Mouse (Mus musculus): ENCODE data around the gene Gcc1.
A peak's percentile ranks its signal among the peaks of the same experiment; 100 is the strongest.

The Gcc1 gene

DNA sequence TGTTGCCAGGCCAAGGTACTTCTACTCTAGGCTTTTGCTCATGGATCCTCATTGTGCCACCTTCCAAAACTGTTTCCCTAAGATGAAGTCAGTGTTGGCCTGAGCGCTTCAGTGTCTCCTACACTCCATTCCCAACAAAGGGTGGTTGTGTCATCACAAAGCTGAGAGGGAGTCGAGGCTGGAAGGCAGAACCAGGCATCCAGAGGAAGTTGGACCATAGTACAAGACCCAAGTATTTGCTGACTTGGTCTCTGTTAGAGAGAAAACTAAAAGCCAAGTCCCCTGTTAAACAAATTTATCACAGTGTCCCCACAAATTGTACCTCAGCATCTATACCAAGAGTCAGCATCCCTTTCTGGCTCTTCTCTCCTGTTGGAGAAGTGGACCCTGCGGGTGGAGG lies at the start of gene Gcc1:
Gcc1 (minus strand) TSS at position 101 of the 400 bp plus-strand sequence.
- DNase-seq (ENCODE audit: extremely low read depth, insufficient read length, low spot score): no peak

DNA sequence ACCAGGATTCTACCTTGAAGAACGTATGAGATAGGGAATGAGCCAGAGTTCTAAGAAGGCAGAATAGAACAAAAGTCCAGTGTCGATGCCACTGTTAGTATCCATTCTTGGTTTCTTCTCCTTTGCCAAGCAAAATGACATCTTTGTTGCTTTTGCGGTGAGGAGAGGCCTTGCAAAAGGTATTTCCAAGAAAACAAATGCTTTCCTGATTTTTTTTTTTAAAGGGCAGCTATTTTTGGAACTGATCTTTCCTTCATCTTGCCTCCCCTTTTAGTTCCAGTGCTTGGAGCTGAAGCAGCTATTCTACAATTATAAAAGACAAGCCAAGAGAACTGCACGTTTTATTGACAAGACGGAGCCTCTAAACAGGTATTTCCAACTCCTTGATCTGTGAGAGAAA lies 46.6 kb upstream of the Gcc1 start, which contains the start of gene Snd1:
Snd1 (plus strand) TSS at position 301 of the 400 bp plus-strand sequence.
- no peak for DNase-seq (ENCODE audit: extremely low read depth, insufficient read length, low spot score)

DNA sequence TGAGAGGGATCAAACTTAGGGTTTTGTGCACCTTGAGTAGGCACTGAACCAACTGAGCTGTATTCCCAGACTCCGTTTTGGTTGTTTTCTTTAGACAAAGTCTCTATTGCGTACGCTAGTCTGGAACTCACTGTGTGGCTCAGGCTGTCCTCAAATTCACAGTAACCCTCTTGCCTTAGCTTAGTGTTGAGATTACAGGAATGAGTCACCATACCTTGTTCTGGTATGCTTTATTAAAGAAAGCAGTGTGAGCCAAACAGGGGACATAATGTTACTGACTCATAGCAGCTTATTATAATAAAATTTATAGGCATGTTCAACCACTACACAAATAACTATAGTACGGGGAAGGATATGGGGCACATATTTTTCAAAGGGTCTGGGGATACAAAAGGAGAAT lies 46.0 kb upstream of the Gcc1 start:
- DNase-seq (ENCODE audit: extremely low read depth, insufficient read length, low spot score): peak; percentile 31

DNA sequence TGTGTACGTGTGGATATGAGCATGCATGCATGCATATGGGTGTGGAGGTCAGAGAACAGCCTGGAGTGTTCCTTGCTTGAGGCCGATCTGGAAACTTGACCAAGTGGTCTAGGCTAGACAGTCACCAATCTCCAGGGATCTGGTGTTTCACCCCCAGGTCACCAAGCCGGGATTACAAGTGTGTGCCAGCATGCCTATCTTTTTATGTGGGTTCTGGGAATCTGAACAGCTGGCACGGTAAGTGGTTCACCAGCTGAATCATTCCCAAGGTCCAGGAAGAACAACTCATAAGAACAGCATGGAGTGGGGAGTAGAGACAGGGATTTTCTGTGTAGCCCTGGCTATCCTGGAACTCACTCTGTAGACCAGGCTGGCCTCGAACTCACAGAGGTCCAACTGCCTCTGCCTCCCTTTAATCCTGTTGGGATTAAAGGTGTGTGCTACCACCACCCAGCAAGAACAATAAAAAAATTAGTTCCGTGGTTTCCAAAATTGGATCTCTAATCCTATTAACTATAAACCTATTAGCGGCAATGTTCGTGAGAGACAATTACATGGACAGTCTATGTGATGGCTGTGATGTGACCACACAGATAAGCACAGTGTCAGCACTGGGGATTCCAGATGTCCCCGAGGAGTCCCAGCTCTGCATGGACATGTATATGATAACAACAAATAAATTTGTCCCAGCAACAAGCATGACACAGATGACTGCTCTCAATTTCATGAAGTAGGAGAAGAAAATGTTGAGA lies 43.3 kb upstream of the Gcc1 start:
- peak; percentile 46 for DNase-seq (ENCODE audit: extremely low read depth, insufficient read length, low spot score)

DNA sequence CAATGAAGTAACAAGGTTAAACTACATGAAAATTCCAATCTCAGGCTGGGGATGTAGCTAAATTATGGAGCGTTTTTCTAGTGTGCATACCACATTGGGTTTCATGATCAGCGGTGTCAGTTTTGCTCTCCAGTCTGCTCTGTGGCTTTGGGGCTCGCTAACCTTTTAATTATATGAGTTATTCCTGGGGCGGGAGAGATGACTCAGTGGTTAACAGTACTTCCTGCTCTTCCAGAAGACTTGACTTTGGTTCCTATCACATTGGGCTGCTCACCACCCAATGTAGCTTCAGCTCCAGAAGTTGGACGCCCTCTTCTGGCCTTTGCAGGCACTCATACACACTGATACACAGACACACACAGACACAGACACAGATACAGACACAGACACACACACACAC lies 42.4 kb upstream of the Gcc1 start:
- peak; percentile 28 for DNase-seq (ENCODE audit: extremely low read depth, insufficient read length, low spot score)

DNA sequence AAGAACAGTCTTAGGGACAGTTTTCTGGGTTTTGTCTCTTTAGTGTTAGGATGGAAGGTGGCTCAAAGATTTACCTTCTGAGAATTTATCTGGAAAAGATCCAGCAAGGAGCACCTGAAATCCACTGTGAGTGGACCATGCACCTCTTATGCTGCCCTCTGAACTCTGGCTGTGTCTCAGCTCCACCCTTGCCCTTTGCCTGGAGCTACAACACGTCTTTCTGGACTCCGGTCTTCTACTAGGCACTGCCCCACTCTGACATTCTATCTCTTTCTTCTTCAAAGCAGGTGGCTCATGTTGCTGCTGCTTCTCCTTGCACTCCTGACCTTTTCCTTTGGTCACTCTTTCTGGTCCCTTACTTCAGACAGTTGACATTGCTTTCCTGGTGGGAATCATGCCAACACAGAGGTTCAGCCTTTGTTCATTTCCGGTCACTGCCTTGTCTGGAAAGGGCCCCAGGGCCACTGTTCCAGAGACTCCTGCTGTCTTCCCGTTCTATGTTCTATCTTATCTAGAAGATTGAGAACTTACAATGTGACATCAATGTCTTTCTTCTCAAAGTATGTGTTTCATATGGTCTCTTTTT lies 41.9 kb upstream of the Gcc1 start:
- no peak for DNase-seq (ENCODE audit: extremely low read depth, insufficient read length, low spot score)

DNA sequence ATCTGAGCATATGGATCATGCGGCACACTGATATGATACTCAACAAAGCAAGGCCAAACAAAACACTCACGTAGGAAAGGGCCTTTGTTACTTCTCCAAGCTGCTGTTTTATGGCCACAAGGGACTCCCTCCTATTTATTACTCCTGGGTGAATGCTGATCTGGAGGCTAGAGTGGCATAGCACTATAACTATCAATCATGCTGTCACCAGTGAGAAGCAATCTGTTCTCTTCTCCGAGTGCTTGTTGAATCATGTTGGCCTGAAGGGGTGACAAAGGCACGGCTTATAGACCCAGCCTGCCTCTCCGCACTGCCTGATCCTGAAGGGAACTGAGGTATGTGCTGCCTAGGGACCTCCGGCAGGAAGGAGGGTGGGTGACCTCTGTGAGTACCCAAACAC lies 36.4 kb upstream of the Gcc1 start:
- DNase-seq (ENCODE audit: extremely low read depth, insufficient read length, low spot score): no peak

DNA sequence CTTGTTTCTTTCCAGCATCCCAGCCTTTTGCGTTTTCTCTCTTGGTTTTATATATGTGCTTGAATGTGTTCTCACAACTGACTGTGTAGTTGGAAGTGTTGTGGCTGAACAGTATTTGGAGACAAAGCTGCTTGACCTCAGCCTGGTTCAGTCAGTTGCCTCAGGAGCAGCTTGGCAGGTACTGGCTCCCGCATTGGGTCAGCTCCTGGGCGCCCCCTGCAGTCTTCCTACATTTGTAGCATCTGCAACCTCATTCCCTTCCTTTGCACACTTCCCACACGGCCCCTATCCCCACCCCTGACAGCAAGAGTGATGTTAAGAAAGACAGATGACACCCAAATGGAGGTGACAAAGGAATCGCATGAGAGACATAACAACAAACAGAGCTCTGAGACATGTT lies 32.3 kb upstream of the Gcc1 start:
- DNase-seq (ENCODE audit: extremely low read depth, insufficient read length, low spot score): no peak

DNA sequence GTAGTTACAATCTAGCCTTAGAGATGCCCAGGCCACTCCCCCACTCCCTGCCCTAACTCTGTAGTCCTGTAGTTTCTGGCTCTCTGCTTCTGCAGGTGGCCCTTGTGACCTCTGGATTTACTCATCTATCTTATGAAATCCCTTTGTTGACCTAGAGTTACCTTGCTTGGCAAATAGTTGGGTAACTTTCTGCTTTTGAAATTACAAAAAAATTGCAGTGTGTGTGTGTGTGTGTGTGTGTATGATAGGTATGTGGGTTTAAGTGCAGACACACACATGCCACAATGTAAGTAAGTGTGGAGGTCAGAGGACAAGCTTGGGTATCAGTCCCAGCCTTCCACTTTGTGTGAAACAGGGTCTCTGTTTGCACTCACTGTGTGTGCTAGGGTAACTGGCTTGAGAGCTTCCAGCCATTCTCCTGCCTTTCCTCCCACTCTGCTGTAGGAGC lies 31.1 kb upstream of the Gcc1 start:
- DNase-seq (ENCODE audit: extremely low read depth, insufficient read length, low spot score): no peak

DNA sequence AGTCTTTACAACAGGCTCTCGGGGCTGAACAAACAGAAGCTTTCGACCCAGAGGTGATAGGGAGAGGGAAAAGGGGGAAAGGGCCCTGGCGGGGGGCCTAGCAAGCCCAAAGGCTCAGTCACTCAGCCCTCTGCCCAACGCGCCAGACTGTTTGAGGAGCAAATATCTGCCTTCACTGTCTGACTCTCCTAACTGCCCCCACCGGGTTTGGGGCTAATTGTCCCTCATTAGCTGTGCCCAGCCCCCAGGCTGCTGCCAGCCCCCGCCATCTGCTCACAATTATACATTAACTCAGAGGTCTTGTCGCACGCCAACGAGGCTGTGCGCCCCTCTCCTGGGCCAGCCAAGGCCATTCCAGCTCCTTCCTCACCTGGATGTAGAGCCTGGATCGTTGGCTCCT lies 22.8 kb upstream of the Gcc1 start:
- DNase-seq (ENCODE audit: extremely low read depth, insufficient read length, low spot score): no peak

DNA sequence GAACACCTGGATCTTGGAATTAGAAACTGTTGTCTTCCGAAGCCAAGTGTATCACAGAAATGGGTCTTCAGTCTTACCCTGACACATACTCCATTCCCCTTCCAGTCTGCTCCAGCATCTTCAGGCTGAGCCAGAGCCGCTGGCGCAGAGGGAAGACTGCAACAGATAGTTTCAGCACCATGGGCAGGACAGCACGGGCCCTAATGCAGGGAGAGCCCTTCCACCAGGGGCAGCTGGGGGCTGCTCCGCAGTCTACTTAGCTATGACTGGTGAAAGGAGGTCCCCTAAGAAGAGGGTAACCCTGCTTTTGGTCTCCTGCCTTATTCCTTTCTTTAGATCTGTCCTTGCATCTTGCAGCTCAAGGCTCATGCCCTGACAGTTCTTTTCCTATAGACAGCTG lies 22.3 kb upstream of the Gcc1 start:
- no peak for DNase-seq (ENCODE audit: extremely low read depth, insufficient read length, low spot score)

DNA sequence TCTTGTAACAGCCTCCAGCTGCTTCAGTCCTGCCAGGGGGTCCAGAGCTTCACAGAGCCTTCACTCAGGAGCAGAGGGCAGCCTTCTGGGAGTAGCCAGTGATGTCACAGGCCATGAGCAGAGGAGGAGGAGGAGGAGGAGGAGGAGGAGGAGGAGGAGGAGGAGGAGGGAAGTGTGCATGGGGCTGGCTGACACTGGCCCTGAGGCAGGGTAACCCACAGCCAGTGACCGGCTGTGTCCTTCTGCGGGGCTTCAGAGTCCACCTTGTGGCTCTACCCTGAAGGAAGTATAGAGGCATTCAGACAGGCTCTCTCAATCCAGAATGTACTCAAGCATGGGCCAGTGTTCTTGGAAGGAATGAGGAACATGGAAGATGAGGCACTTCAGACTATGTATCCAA lies 21.1 kb upstream of the Gcc1 start, which contains the start of gene Pax4:
Pax4 (minus strand) TSS at position 101 of the 400 bp plus-strand sequence.
- no peak for DNase-seq (ENCODE audit: extremely low read depth, insufficient read length, low spot score)

DNA sequence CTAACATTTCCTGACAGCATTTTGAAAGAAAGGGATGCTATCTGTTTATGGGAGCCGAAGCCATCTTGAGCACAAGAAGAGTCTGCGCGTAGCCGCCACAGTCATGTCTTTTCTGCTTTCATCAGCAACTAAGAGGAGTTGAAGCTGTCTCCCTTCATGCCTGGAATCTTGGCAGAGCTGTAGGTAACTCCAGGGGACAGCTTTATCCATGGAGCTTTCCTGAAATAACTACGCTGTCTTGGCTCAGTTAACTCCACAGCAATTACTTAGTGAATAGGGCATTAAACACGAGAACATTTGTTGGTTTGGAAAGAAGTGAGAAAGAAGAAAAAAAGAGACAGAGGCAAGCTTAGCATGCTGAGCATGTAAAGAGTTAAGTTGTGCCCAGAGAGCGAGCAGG lies 19.7 kb upstream of the Gcc1 start:
- no peak for DNase-seq (ENCODE audit: extremely low read depth, insufficient read length, low spot score)

DNA sequence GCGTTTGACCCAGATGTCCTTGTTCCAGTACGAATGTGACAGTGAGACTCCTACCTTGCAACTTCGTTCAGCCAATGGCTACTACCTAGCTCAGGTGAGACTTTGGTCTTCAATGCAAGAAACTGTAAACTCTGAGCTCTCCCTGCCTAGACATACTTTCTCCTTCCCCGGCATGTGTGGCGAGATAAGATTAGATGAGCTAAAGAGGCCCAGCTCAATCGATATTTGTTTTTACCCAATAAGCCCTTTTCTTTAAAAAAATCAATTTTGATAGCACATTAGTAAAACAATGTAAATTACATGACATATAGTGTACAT lies 3.3 kb upstream of the Gcc1 start:
- DNase-seq (ENCODE audit: extremely low read depth, insufficient read length, low spot score): no peak

DNA sequence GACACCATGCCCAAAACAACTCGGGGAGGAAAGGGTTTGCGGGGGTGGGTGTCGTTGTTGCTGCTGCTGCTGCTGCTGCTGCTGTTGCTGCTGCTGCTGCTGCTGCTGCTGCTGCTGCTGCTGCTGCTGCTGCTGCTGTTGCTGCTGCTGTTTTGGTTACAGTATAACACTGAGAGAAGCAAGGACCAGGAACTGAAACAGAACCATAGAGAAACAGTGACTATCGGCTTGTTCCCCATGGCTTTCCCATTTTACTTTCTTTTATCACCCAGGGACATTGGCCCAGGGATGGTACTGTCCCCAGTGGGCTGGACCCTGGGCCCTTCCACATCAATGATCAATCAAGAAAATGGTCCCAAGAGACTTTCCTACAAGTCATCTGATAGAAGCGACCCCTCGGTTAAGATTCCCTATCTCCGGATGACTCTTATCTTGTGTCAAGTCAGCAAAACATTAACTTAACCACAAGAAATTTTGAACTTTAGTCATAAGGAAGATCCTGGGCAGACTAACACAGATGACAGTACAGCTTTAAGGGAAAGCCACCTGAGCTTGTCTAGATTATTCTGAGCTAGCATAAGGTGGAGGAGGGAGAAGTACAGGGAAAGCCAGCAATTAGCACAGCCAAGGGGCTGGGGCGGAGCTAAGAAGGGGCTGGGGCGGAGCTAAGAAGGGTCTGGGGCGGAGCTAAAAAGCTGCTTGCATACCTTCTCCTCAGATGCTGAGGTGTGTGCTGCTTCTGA lies 2.8 kb upstream of the Gcc1 start:
- no peak for DNase-seq (ENCODE audit: extremely low read depth, insufficient read length, low spot score)

DNA sequence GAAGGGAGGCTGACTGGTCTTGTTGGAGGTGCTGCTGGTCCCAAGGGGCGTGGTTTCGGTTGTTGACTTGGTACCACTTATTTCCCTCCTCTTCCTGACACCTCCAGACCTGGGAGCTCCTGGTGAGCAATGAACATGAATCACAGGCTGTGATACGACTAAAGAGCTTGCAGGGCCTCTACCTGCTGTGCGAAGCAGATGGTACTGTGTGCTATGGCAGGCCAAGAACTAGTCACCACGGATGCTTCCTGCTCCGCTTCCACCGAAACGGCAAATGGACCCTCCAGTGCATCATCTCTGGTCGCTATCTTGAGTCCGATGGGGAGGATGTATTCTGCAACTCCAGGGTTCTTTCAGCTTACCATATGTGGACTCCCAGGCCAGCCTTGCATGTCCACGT lies 1.7 kb upstream of the Gcc1 start:
- DNase-seq (ENCODE audit: extremely low read depth, insufficient read length, low spot score): no peak

DNA sequence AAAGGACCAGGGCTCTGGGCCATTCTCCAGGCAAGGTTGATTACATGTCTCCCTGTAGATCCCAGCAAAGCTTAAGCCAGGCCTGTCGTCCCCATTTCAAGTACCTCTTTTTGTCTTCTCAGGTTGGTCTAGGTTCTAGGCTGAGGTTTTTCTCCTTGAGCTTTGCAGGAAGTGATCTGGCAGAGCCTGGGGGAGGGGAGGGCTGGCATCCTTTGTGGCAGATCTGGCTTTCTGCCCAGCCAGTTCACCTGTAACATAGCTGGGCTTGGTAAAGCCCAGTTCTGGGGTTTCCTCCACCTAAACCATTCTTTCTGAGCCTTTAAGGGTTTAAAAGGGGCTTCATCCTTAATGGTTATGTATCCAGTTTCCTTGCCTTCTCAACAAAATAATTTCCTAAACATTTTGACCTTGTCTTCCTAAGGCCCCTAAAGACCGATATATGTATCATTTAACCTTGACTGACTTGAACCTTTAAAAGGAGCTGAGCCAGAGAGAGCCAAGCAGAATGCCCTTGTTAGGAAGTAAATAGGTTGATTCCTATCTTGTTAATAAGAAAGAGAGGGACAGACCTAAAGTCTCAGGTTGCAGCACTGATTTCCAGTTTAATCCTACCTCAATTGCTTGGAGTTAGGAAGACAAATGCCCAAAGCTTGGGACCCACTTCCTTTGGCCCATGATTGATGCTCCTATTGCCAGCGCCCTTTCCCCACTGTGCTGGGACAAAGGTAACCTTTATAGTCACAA lies 922 bp downstream of the Gcc1 start, which contains the start of gene Fscn3:
Fscn3 (plus strand) TSS at position 694 of the 744 bp plus-strand sequence.
- DNase-seq (ENCODE audit: extremely low read depth, insufficient read length, low spot score): no peak

DNA sequence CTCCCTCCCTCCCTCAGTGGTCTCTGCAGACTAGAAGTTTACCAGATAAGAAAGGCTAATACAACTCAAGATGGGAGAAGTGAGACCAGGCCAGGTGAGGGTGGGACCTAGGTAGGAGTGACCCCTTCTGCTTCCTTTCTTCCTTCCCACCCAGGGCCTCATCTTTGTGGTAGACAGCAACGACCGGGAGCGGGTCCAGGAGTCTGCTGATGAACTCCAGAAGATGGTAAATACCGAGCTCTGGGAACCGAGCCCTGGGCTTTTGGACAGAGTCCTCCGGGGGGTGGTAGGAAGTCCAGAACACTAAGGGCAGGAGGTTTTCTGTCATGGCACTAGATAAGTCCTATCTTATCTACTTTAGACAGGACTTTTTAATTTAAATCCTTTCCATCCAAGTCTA lies 3.2 kb downstream of the Gcc1 start:
- no peak for DNase-seq (ENCODE audit: extremely low read depth, insufficient read length, low spot score)

DNA sequence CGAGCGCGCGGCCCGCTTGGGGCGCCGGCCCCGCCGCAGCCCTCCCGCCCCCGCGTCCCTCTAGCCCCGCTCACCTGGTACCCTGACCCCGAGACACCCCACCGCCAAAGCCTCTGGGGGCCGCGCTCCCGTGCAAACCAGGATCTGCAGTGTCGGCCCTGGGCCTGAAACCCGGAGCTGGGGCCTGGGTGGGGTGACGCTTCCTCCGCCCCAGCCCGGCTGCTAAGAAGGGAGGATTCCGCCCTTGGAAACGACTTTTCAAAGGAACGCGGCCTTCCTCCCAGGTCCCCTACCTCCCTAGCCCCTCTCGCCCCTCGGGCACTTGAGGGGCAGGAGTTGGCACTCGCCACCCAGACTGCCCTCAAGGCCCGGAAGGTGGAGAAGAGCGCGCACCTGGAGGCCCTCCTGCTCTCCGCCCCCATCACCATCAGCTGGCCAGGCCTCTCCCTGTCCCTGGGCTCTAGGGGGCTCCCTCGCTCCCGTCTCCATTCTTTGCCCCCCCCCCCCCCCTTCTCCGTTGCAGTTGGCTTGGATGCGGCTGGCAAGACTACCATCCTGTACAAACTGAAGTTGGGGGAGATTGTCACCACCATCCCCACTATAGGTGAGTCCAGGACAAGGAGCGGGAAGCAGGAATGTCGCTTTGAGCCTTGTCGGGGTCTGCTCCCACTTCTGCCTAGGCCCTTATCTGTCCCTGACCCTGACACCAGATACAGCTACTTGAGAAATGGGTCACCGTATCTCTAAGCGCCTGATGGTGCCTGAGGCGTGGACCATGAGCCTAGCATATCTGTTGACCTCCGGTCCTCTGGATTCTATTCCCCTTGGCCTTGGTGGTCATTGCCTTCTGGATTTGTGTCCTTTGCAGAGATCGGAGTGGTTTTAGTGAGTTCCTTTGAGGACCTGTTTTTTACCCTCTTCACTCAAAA lies 4.2 kb downstream of the Gcc1 start:
- DNase-seq (ENCODE audit: extremely low read depth, insufficient read length, low spot score): peak; percentile 69

DNA sequence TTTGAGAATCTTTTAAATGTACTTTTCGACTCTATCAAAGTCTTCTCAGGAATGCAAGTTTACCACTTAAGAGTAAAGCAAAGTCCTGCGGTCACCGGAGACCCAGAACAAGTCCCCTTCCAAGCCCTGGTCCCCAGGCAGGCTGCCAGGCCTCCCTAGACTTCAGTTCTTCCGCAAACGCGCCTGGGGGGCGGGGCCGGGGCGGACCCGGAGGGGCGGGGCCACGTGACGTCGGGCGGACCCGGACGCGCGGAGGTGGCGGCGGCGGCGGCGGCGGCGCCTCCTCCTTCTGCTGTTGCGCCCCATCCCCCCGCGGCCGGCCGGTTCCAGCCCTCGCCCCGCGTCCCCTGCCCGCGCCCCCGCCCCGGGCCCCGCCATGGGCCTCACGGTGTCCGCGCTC lies 4.9 kb downstream of the Gcc1 start, which contains the start of gene Arf5:
Arf5 (plus strand) TSS at position 248 of the 400 bp plus-strand sequence.
- peak; percentile 74 for DNase-seq (ENCODE audit: extremely low read depth, insufficient read length, low spot score)

All from 3134 (cell line).